Mouse (Mus musculus) frontal cortex, postnatal 14 days (tissue): ENCODE measurements at regions not wholly inside any gene's neighbourhood (a gene's known extent, or its start where the extent isn't known, plus 50 kb on each side); places are given as distances from the start of the nearest gene placed in this dataset.

ENCODE experiments used
- DNase-seq, 2 experiments: peaks; one replicate each; pipeline ENCODE4 v3.0.0; 2022; ENCODE audit warnings: low spot score in 2 of 2

DNA sequence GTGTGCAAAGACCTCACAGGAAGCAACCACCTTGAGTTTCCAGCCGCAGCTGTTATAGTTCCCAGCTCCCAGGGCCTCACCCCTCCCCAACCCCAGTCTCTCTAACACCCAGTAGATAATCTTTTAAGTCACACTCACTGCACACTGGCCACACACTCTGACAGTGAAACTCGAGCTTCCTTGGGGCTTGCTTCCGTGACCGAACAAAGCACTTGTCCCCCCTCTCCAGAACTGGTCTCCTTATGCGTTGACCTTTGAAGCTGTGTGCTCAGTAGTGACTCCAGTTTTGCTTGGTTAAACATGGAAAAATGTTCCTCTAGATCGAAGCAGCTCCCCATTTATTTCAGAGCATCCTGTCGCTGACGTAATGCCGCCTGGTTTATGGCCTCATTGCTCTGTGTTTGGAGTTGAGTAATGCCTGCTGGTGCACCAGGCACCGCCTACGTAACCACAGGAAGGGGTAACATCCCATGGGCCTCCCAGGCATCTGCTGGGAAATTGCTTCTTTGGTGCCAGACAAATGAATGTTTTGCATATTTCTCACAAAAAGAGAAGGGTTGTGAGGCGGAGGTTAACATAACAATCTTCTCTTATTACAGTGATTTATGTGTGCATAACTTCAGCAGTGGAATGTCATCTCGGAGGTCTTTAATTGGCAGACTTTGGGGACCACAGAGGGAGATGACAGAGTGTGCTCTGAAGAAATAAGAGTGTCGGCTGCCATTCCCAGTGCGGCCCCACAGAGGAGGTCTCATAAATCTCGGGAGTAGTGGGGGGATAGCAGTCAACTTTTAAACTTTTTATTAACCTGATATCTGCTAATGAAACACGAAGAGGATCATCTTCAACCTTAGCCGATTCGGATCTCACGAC, 292.7 kb upstream of the Zfp507 start:
- no peak for DNase-seq

DNA sequence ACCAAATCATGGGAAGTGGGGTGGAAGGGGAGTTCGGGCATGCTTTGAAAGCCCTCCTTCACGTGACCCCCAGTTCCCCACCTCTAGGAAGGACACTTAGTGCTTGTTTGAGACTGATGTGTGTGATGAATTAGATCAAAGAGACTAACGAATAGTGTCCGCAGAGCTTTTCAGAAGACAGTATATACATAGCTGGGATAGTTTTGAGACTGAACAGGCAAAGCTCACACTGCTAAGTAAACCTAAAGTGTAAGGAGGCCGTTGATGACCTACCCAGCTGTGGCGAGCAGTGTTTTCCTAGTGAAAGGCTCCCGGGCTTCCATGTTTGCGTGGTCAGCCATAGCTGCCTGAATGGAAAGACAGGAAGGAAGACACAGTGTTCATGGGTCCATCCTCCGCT, 288.3 kb upstream of the Zfp507 start:
- no peak for DNase-seq

DNA sequence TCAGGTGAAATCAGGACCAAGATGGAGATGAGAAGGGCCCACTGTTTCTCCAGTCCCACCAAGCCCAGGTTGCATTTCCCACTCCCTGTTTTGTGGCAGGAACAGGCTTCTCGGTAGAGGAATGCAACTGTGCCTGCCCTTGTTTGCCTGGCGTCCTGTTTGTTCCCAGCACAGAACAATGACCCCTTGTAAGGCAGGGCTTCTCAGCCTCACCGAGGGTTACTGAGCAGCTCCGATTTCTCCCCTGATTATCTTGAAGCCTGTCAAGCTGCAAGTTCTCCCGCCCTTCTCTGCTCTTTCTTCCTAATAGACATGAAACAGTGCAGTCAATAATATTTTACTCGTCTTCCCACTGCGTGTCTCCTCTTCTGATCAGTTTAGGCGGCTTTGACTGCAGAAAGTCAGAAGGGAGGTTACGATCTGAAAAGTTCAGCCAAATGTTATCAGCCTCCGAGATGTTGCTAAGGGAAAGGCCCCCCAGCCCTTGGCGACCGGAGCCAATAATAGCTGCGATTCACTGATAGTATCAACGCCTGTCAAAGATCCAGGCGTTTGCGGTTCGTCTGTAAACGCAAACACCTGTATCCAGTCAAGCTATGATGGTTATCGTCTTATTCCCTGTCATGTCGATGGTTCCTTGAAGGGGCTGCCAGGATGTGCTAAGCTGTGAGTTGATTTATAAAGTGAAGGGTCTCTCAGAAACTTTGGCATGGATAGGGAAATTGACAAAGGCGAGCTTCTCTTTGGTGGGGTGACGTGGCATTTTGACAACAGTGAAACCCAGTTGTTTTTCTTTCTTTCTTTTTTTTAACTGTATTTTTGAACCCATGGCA, 287.7 kb upstream of the Zfp507 start:
- no peak for DNase-seq

DNA sequence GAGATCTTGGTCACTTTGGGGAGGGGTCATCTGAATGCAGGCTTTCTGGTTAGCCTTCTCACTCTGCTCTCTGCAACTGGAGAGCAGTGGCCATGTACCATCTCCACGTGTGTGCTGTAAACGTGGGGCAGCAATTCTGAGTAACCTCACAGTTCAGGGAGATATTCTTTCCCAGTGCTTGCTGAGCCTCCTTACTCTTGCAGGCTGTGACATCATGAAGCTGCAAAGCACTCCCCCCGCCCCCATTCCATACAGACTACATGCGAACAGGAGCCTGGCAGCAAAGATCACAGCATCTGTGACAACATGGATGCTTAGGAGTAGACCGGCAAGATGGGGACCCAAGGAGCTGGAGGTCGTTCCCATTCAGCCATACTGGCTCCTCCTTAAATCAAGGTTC, 284.8 kb upstream of the Zfp507 start:
- DNase-seq, result no peak

DNA sequence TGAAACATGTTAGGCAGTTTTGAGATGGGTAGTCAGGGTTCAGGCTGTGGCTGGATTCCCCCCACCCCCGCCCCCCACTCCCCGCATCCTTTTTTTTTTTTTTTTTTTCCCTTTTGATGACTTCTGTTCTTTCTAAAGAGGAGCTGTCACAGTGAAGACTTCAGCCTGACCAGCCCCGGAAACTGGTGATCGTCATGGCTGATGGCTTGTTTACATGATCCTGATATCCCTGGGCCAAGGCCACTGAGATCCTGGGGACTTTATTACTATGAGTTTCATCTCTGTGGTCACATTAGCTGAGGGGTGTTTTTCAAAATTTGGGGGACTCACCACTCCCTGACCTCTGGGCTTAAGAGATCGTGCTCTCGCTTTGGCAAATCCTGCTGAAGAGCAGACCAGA, 275.9 kb upstream of the Zfp507 start:
- DNase-seq, result no peak

DNA sequence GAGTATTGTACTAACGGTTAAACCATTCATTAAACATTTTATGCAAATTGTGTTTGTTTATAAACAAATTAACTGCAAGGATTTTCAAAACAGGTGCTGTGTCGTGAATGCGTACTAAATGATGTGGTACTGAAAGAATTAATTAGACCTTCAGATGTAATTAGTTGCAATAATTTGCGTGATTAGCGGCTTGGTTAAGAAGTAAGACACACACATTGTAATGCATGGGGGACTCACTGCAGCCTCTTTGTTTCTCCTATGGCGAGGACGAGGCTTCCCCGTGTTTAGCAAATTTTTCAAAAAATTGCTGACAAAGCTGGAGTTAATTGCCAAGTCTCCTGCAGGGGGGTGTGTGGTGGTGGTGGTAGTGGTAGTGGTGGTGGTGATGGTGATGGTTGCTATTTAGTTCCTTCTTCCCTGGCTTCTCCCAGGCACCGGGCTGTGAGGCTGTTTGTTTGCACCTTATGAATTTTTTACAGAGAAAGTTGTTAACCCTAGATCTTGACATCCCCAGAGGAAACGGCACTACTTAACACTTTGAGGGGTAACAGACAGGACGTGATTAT, 275.4 kb upstream of the Zfp507 start:
- no peak for DNase-seq

DNA sequence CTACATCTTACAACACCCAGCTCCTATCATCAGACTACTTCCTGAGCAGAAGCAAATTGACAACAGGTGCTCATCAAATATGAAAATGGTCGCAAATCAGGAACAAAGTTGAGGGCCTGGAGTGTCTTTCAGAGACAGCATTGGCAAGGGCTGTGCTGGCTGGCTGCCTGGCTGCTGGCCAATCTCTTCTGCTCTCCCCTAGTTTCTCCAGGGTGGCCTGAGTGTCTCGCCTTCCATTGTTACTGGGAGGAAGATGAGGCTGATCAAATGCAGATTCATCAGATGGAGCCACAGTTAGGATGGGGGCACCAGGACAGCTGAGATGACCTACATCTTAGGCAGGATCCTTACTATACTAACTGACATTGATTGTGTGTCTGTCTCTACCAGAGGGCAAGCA, 274.5 kb upstream of the Zfp507 start:
- DNase-seq, result no peak

DNA sequence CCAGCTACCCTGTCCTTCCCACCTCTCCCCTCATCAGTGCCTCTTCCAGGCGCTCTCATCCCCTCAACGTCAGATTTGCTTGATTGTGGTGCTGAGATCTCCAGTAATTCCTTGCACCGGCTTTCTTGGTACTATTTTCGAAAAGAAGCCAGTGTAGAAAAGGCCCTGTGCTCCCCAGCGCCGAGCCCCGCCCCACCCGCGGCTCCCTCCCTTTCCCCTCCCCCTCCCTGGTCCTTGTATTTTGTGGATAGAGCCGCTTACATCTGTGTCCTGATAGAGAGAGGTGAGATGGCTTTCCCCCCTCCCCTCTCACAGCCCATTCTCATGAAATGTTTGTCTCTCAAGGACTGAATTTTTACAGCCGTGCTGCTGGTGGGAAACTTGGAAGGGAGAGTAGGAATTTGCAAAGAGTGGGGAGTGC, 273.2 kb upstream of the Zfp507 start:
- no peak for DNase-seq

DNA sequence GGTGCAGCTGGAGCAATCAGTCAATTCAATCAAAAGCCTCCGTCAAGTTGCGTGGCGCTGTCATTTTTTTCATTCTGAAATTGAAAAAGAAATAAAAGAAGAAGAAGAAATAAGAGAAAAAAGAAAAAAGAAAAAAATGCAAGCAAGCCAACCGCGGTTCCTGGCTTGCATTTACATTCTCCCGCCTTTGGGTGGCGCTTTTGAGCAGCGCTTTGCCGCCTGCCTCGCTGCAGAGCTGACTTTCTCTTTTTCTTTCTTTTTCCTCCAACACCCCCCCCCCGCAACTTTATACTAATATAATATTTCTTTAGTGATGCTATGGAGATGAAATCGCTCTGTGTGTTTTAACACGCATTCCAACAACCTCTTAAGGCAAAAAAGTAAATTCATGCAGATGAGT, 269.0 kb upstream of the Zfp507 start:
- no peak for DNase-seq

DNA sequence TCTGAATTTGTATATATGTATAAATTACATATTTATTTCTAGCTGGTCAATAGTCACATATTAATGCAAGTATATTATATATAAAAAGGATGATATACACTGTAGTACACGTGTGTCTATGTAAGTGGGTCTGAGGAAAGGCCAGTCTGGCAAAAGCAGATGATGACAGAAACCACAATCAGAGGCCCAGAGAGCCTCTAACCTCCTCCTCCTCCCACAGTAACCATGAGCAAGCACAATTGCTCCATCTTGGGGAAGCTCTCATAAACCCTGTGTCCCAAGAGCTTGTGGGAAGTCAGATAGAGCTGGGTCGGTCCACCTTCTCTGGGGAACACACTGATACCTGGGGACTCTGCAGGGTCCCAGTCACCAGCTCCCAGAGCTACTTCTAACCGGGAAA, 263.9 kb upstream of the Zfp507 start:
- no peak for DNase-seq

DNA sequence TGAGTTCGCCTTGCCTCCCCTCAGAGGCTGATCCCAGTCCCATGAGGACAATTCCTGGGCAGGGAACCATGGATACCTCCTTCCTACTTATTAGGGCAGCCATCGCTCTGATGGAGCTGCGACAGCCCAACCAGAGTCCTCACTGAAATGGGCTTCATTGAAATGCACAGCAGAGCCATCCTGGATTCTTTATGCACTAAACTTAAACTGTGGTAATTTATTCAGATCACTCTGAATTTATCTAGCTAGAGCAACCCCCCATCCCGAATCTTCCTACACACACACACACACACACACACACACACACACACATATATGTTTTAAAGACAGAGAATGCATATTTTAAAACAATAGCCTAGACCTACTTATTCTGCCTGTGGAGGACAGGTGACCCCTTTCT, 258.9 kb upstream of the Zfp507 start:
- no peak for DNase-seq

DNA sequence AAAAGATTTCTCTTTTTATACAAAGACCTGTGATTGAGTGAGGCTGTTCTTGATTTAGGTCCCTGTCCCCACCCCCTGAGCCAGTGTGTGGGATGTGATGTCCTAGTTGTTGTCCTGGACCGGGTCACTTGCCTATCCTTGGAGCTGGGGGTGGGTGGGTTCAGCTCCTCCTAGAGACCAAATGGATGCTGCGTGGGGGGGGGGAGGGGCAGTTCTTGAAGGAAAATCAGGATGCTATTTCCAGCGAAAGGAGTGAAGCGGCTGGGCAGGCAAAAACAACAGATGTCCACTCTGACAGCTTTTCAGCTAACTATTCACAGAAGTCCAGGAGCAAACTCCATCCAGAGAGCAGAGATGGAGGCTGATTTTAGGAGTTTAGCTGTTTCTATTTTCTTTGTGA, 257.6 kb upstream of the Zfp507 start:
- DNase-seq, result peak in 1 of 2 experiments; percentile 61

DNA sequence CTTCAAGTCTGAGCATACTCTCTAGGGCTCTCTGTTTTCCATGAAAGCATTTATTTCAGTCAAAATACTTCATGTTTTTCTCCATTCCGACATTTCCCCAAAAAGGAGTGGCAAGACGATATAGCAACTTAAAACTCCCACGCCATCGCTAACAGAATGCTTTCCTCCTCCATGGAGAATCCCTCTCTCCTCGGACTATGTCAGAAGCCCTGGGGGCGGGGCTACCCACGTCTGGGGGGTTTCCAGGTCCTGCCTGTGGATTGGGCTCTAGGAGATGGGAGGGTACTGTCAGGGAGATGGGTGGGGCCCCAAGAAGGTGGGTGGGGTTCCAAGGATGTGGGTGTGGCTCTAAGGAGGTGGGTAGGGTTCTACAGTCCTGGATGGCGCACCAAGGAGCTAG, 243.2 kb upstream of the Zfp507 start:
- no peak for DNase-seq

DNA sequence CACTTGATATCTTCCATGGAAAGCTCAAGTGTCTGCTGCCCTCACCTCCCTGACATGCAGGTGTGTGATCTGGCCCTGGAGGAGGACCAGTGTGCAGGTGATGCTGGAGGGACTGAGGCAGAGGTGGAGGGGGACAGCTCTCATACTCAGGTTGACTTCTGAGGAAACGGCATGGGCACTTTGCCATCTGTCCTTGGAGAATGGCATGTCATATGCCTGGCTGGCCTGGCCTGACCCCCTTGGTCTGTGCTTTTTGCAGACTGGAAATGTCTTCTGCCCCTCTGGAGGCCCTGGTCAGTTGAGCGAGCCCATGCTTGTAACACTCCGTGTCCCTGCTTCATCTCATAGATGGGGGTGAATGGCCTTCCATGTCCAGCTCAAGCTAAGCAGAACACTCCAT, 229.1 kb upstream of the Zfp507 start:
- no peak for DNase-seq

DNA sequence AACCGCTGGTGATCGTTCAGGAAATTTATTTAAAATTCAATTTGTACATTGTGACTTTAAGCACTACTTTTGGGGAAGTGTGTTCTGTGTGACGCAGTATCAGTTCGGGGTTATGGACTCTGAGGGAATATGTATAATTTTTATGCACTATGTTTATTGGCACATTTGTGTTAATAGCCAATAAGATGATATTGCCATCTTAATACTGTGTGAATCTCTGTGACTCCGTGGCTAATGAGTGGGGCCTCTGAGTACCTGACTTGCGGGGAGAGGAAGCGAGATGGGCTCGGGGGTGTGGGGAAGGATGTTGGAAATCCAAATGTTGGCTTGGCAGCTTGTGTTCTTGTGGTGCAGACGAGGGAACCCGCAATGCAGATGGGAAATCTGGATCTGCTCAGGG, 220.2 kb upstream of the Zfp507 start:
- no peak for DNase-seq

DNA sequence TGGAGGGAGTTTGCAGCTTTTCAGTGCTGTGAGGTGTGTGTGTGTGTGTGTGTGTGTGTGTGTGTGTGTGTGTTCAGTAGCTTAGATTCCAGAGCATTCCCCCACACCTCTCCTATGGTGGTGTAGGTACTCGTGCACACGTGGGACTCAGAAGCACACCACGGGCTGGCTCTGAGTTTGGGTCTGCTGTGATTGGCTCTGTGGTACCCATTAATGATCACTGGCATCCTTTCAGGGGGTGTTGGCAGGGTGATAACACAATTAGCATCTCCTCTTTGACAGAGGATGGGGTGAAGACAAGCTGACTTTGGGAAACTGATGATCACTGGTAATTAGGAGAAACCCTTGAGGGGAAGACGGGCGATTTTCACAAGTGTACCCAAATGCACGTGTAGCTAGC, 219.7 kb upstream of the Zfp507 start:
- no peak for DNase-seq

DNA sequence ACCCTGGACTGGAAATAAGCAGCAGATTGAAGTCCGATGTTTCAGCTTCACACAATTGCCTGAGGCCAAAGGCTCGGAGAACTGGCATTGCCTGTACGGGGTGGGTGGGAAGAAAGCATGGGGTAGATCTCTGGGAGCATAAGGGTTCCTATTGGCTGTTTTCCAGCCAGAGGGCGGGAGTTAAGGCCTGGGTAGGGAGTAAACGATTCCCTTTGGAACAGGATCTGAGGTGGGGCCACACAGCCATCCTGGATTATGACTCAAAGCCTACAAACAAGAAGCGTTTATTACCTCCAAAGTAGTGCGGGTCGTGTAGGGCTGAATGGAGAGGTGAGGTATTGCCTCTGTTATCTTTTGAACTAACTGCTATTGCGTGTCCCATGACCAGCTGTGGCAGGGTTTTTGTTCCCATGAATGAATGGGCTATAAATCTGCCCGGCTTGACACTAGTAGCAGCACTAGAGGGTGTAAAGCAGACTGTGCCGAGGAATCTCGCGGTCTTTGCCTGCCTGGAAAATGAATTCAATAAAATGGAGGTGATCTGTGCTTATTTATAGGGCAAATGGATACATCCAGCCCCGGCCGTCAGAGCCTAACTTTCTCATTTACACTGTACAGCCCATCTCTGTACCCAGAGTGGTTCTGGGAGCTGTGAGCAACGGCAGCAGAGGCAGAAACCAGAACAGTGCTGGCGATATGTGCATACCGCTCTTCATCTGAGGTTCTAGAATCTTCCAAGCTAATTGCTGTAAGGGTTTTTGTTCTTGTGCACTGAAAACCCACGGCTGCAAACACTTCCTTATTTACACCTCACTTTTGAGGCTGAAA, 214.3 kb upstream of the Zfp507 start:
- no peak for DNase-seq

DNA sequence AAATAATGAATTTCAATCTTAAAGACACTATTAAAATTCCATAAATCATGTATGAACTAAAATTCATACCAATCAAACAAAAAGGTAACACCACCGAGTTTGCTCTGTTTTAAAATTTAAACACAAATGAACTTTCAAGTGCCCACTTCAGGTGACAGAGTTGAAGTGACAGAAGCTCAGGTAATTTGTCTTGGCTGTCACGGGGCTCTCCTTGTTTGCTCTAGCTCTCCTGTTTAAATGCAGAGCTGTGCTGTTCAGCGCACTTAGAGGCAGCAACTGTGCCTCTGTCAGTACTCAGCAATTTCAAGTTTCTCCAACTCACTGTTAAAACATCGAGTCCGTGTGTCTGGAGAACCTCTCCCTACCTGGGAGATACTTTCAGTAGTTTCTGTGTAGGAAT, 193.8 kb upstream of the Zfp507 start:
- no peak for DNase-seq

DNA sequence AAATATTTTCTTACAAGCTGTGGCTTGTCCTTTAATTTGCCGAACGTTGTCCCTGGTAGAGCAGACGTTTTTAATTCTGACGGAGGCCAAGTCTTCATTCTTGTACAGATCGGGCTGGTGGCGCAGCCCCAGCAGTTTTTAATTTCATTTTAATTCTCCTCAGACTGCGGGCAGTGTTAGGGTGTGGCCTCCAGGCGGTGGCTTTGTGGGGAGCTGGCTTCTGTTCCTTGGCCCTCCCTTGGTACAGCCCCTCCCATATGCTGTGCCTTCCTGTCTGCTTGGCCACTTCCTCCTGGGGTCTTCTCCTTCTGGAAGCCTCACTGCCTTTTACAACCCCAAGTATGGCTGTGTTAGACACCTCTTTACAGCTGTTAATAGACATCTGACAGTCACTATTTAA, 189.7 kb upstream of the Zfp507 start:
- no peak for DNase-seq

DNA sequence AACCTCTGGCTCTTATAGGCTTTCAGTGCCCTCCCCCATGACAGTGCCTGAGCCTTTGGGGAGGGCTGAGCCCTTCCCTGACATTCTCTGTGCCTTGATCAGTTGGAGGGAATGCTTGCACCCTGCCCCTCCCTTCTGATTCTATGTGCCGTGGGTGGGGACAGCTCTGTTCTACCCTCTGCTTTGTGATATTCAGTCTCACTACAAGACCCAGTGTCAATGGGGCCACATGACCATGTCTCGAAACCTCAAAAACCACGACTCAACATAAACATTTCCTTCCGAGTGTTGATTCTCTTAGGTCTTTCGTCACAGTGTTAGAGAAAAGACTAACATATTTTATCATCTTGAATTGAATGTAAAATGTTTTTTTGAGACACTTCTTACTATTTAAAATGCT, 188.3 kb upstream of the Zfp507 start:
- no peak for DNase-seq

DNA sequence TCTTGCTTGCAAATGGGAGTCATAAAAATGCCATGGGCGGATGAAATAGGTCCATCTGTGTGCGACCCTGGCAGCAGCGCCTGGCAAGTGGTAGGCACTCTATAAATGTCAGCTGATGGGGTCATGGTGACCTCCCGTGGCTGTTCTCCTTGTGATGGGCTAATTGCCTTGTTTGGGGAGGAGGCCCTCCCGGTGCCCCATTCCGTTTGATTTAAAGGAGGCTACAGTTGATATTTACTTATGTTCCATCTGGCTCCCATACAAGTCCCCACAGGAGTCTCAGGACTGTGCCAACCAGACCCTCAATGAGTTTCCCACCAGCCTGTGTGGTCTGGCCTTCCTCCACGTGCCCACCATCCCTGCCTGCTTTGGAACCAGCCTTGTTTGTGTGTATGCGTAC, 186.7 kb upstream of the Zfp507 start:
- no peak for DNase-seq
